Mouse (Mus musculus) cortical plate, adult 2 months (tissue): ENCODE measurements around the gene AU022252. TPM values are rescaled to one million over a fixed set of nuclear protein-coding genes. Genes with fewer than 3 reads are reported as not detected.

ENCODE experiments used
- H3K27ac ChIP-seq: fragments of 200-500 bp; 2 replicates; pipeline ENCODE4 v1.5.1; 2012; ENCODE audit warnings: low read length, control low read depth, inconsistent platforms; ENCODE audit not compliant: insufficient read depth
- H3K4me1 ChIP-seq: fragments of 200-500 bp; 2 replicates; pipeline ENCODE4 v1.6.1; 2011; ENCODE audit warnings: low read length; ENCODE audit not compliant: control insufficient read depth, insufficient read depth
- H3K4me3 ChIP-seq: fragments of 200-500 bp; 2 replicates; pipeline ENCODE4 v1.5.1; 2011; ENCODE audit warnings: mild to moderate bottlenecking, low read length, control low read depth; ENCODE audit not compliant: insufficient read depth
- CTCF ChIP-seq: fragments of 200-500 bp; IDR thresholded peaks from 2 replicates; pipeline ENCODE4 v1.5.1; 2011; ENCODE audit warnings: mild to moderate bottlenecking, control low read depth, low read length; ENCODE audit not compliant: insufficient read depth; ENCODE audit errors: extremely low read depth
- POLR2A ChIP-seq: fragments of 200-500 bp; IDR thresholded peaks from 2 replicates; pipeline ENCODE4 v1.6.1; 2011; ENCODE audit warnings: mild to moderate bottlenecking, low read length, control low read depth; ENCODE audit not compliant: insufficient read depth; ENCODE audit errors: extremely low read depth
- polyA plus RNA-seq: library from polyadenylated mRNA; depleted of rRNA; stranded (reverse); fragments of >200 nt; gene quantifications from 2 replicates; pipeline ENCODE4 v1.2.3, GENCODE M21; 2012

Gene AU022252
- polyA plus RNA-seq, 1 experiment: 13.0 TPM

GRCm38 (mm10) chr4:119257083-119257482, 24.6 kb upstream of the AU022252 start:
- H3K27ac ChIP-seq: no peak overlapping the region
- peaks cover 5% of the 10 kb centered on the region; the same call in 1 of the 2 replicates for H3K4me1 ChIP-seq
- no peak for TF ChIP-seq POLR2A
- TF ChIP-seq CTCF: no peak
- H3K4me3 ChIP-seq: no peak overlapping the region

- H3K4me3 ChIP-seq: no peak within 1 kb of the TSS
- TF ChIP-seq CTCF (no peak), POLR2A (no peak)
- H3K27ac ChIP-seq: no peak within 1 kb of the TSS
- peaks cover 5% of the 10 kb centered on the region; the same call in 1 of the 2 replicates for H3K4me1 ChIP-seq
Observed at GRCm38 (mm10) chr4:119255351-119255750, 22.8 kb upstream of the AU022252 start, which contains the start of gene Cldn19. TSS of gene Cldn19 (plus strand) at chr4:119255414.

- Histone ChIP-seq H3K4me1 (peaks cover 5% of the 10 kb centered on the region; the same call in 1 of the 2 replicates), H3K27ac (no peak overlapping the region), H3K4me3 (no peak overlapping the region)
- TF ChIP-seq CTCF (no peak), POLR2A (no peak)
Observed at GRCm38 (mm10) chr4:119254012-119254618, 21.6 kb upstream of the AU022252 start.

GRCm38 (mm10) chr4:119252025-119252808, 19.7 kb upstream of the AU022252 start:
- Histone ChIP-seq H3K4me3 (no peak overlapping the region), H3K27ac (no peak overlapping the region), H3K4me1 (peaks cover 5% of the 10 kb centered on the region; the same call in 1 of the 2 replicates)
- TF ChIP-seq CTCF: no peak
- no peak for TF ChIP-seq POLR2A

- H3K4me1 ChIP-seq: peaks cover 3% of the 10 kb centered on the region; the same call in 1 of the 2 replicates
- no peak overlapping the region for H3K27ac ChIP-seq
- no peak for TF ChIP-seq POLR2A
- no peak overlapping the region for H3K4me3 ChIP-seq
Observed at GRCm38 (mm10) chr4:119248407-119248965, 16.0 kb upstream of the AU022252 start.

GRCm38 (mm10) chr4:119247462-119248235, 15.1 kb upstream of the AU022252 start:
- Histone ChIP-seq H3K4me1 (peaks cover 3% of the 10 kb centered on the region; the same call in 1 of the 2 replicates), H3K27ac (no peak overlapping the region), H3K4me3 (no peak overlapping the region)
- TF ChIP-seq POLR2A (no peak), CTCF (peak; percentile 84)

GRCm38 (mm10) chr4:119246688-119247225, 14.2 kb upstream of the AU022252 start:
- Histone ChIP-seq H3K27ac (no peak overlapping the region), H3K4me1 (peaks cover 7% of the 10 kb centered on the region; the same call in 1 of the 2 replicates), H3K4me3 (no peak overlapping the region)
- TF ChIP-seq POLR2A (no peak), CTCF (no peak)

- H3K4me3 ChIP-seq: no peak overlapping the region
- no peak overlapping the region for H3K27ac ChIP-seq
- no peak for TF ChIP-seq POLR2A
- TF ChIP-seq CTCF: no peak
- peaks cover 8% of the 10 kb centered on the region; the same call in 1 of the 2 replicates for H3K4me1 ChIP-seq
Observed at GRCm38 (mm10) chr4:119245961-119246360, 13.4 kb upstream of the AU022252 start.

- H3K4me3 ChIP-seq: no peak overlapping the region
- TF ChIP-seq POLR2A (no peak), CTCF (no peak)
- no peak overlapping the region for H3K27ac ChIP-seq
- H3K4me1 ChIP-seq: peaks cover 8% of the 10 kb centered on the region; the same call in 1 of the 2 replicates
Observed at GRCm38 (mm10) chr4:119245556-119245955, 13.0 kb upstream of the AU022252 start.
